Mouse (Mus musculus) megakaryocyte, embryonic 14.5 days (primary cell): ENCODE data around the gene Rtn4rl1.

Source experiments
- FLI1 ChIP-seq: IDR thresholded peaks from 2 replicates; pipeline ENCODE4 v1.6.1; 2012; ENCODE audit warnings: low read length, inconsistent platforms, mixed read lengths
- GATA1 ChIP-seq: IDR thresholded peaks from 3 replicates; pipeline ENCODE4 v1.6.1; 2012; ENCODE audit warnings: mixed read lengths, low read length, inconsistent platforms, borderline replicate concordance

DNA sequence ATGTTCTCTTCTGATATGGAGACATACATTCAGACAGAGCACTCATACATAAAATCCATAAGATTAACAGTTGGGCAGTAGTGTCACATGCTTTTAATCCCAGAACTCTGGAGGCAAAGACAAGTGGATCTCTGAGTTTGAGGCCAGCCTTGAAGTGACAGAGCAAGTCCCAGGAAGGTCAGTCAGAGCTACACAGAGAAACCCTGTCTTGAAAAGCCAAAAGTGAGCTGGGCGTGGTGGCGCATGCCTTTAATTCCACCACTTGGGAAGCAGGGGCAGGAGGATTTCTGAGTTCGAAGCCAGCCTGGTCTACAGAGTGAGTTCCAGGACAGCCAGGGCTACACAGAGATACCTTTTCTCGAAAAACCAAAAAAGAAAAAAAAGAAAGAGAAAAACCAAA lies 31.3 kb downstream of the Rtn4rl1 start:
- no peak for TF ChIP-seq GATA1
- no peak for TF ChIP-seq FLI1
